Mouse (Mus musculus) CH12.LX (cell line): ENCODE measurements around the gene Adnp. TPM values are rescaled to one million over a fixed set of nuclear protein-coding genes. Genes with fewer than 3 reads are reported as not detected.

Experiments used
- DNase-seq: peaks from one replicate; pipeline ENCODE4 v3.0.0-alpha.2; 2013; ENCODE audit errors: extremely low read depth
- H3K27ac ChIP-seq: 2 replicates; pipeline ENCODE4 v1.5.1; 2012; ENCODE audit warnings: low read depth, mild to moderate bottlenecking, control low read depth, moderate library complexity; ENCODE audit not compliant: insufficient read depth
- H3K27me3 ChIP-seq: replicated peaks from 2 replicates; pipeline ENCODE3; 2012; ENCODE audit warnings: inconsistent platforms
- H3K36me3 ChIP-seq, 2 experiments: replicated peaks in 1 of 2; 2 replicates each; pipeline versions ENCODE3 to v1.6.1; 2012; ENCODE audit warnings: inconsistent platforms in 1 of 2, low read length in 1 of 2, mild to moderate bottlenecking in 1 of 2, mixed read lengths in 1 of 2, moderate library complexity in 1 of 2; ENCODE audit not compliant: control insufficient read depth in 1 of 2, insufficient read depth in 1 of 2
- H3K4me1 ChIP-seq, 2 experiments: 2 replicates each; pipeline ENCODE4 v1.6.1; 2012; ENCODE audit warnings: inconsistent platforms in 1 of 2, moderate library complexity in 1 of 2; ENCODE audit not compliant: insufficient read depth in 2 of 2, control insufficient read depth in 1 of 2
- H3K4me2 ChIP-seq: 2 replicates; pipeline ENCODE4 v1.6.1; 2012; ENCODE audit warnings: low read depth, mild to moderate bottlenecking, control low read depth; ENCODE audit not compliant: poor library complexity, insufficient read depth, severe bottlenecking
- H3K4me3 ChIP-seq, 3 experiments: fragments of 150-350 bp in 1 of 3; sonication (generic) in 1 of 3; replicated peaks in 1 of 3; 2 replicates each; pipeline versions ENCODE3 to v1.5.1; 2011 to 2012; ENCODE audit warnings: low read depth in 2 of 3, low read length in 2 of 3, mild to moderate bottlenecking in 2 of 3, moderate library complexity in 2 of 3, control low read depth in 1 of 3, improper control_type of control experiment in 1 of 3, inconsistent platforms in 1 of 3, mixed read lengths in 1 of 3; ENCODE audit not compliant: poor library complexity in 1 of 3
- H3K79me2 ChIP-seq: replicated peaks from 2 replicates; pipeline ENCODE4 v1.6.1; 2012; ENCODE audit warnings: mild to moderate bottlenecking, moderate library complexity; ENCODE audit not compliant: control insufficient read depth, poor library complexity, insufficient read depth, severe bottlenecking; ENCODE audit errors: extremely low read depth
- H3K9ac ChIP-seq: 2 replicates; pipeline ENCODE4 v1.6.1; 2012; ENCODE audit warnings: low read depth, mild to moderate bottlenecking, control low read depth, moderate library complexity; ENCODE audit not compliant: insufficient read depth
- H3K9me3 ChIP-seq: replicated peaks from 2 replicates; pipeline ENCODE3; 2012; ENCODE audit warnings: low read length, inconsistent platforms, mixed read lengths
- CHD2 ChIP-seq: IDR thresholded peaks from 2 replicates; pipeline ENCODE4 v1.6.1; 2011; ENCODE audit warnings: low read length, improper control_type of control experiment
- E2F4 ChIP-seq: IDR thresholded peaks from 2 replicates; pipeline ENCODE4 v1.6.1; 2011; ENCODE audit warnings: low read depth, low read length, improper control_type of control experiment; ENCODE audit not compliant: insufficient replicate concordance
- ELF1 ChIP-seq: IDR thresholded peaks from 2 replicates; pipeline ENCODE4 v1.6.1; 2014; ENCODE audit warnings: low read depth, mild to moderate bottlenecking, inconsistent platforms, low read length, improper control_type of control experiment
- EP300 ChIP-seq: IDR thresholded peaks from 2 replicates; pipeline ENCODE4 v1.6.1; 2011; ENCODE audit warnings: low read length, improper control_type of control experiment
- IRF4 ChIP-seq: IDR thresholded peaks from 2 replicates; pipeline ENCODE4 v1.6.1; 2014; ENCODE audit warnings: low read depth, mild to moderate bottlenecking, inconsistent platforms, low read length, improper control_type of control experiment
- JUN ChIP-seq: IDR thresholded peaks from 2 replicates; pipeline ENCODE4 v1.6.1; 2011; ENCODE audit warnings: low read depth, mild to moderate bottlenecking, low read length, improper control_type of control experiment, moderate library complexity; ENCODE audit not compliant: insufficient read depth
- KAT2A ChIP-seq: IDR thresholded peaks from 2 replicates; pipeline ENCODE4 v1.6.1; 2012; ENCODE audit warnings: low read length, improper control_type of control experiment, inconsistent platforms; ENCODE audit not compliant: insufficient replicate concordance
- MAFK ChIP-seq: IDR thresholded peaks from 2 replicates; pipeline ENCODE4 v1.6.1; 2011; ENCODE audit warnings: low read length, improper control_type of control experiment; ENCODE audit not compliant: insufficient replicate concordance
- MXI1 ChIP-seq: IDR thresholded peaks from 2 replicates; pipeline ENCODE4 v1.6.1; 2011; ENCODE audit warnings: mild to moderate bottlenecking, low read depth, low read length, improper control_type of control experiment
- MYC ChIP-seq: IDR thresholded peaks from 2 replicates; pipeline ENCODE4 v1.6.1; 2011; ENCODE audit warnings: low read depth, mild to moderate bottlenecking, improper control_type of control experiment, low read length
- NELFE ChIP-seq: IDR thresholded peaks from 2 replicates; pipeline ENCODE4 v1.6.1; 2011; ENCODE audit warnings: low read depth, low read length, improper control_type of control experiment
- PAX5 ChIP-seq: IDR thresholded peaks from 2 replicates; pipeline ENCODE4 v1.6.1; 2012; ENCODE audit warnings: low read length, inconsistent platforms, mixed read lengths
- RAD21 ChIP-seq: IDR thresholded peaks from 2 replicates; pipeline ENCODE4 v1.6.1; 2011; ENCODE audit warnings: low read depth, mild to moderate bottlenecking, low read length, improper control_type of control experiment, moderate library complexity
- SIN3A ChIP-seq: IDR thresholded peaks from 2 replicates; pipeline ENCODE4 v1.6.1; 2012; ENCODE audit warnings: low read length, improper control_type of control experiment, inconsistent platforms
- SMC3 ChIP-seq: IDR thresholded peaks from 2 replicates; pipeline ENCODE4 v1.6.1; 2011; ENCODE audit warnings: low read depth, low read length, improper control_type of control experiment
- TBP ChIP-seq: conservative IDR thresholded peaks from 2 replicates; pipeline ENCODE4 v1.6.1; 2011; ENCODE audit warnings: low read depth, low read length, improper control_type of control experiment
- TCF12 ChIP-seq: IDR thresholded peaks from 2 replicates; pipeline ENCODE4 v1.6.1; 2014; ENCODE audit warnings: low read depth, mild to moderate bottlenecking, inconsistent platforms, low read length, improper control_type of control experiment
- UBTF ChIP-seq: IDR thresholded peaks from 2 replicates; pipeline ENCODE4 v1.6.1; 2012; ENCODE audit warnings: low read depth, mild to moderate bottlenecking, inconsistent platforms, low read length, improper control_type of control experiment, moderate library complexity
- ZC3H11A ChIP-seq: IDR thresholded peaks from 2 replicates; pipeline ENCODE4 v1.6.1; 2012; ENCODE audit warnings: low read depth, mild to moderate bottlenecking, inconsistent platforms, low read length, improper control_type of control experiment
- ZKSCAN1 ChIP-seq: IDR thresholded peaks from 2 replicates; pipeline ENCODE4 v1.6.1; 2012; ENCODE audit warnings: low read depth, inconsistent platforms, low read length, improper control_type of control experiment, borderline replicate concordance
- ZNF384 ChIP-seq: IDR thresholded peaks from 2 replicates; pipeline ENCODE4 v1.6.1; 2012; ENCODE audit warnings: low read depth, low read length, improper control_type of control experiment, inconsistent platforms
- dilution Hi-C: fragments of 300-500 bp; cut with MboI; formaldehyde crosslinking; loops from 2 replicates; pipeline ENCODE4 v1.14.3; 2020; ENCODE audit warnings: low sequenced_read_pairs; ENCODE audit not compliant: extremely low pct_unique_long_range_greater_than_20kb, extremely low pct_ligation_motif_present
- in situ Hi-C: fragments of 300-500 bp; cut with MboI; formaldehyde crosslinking; loops from 3 replicates; pipeline ENCODE4 v1.14.3; 2019; ENCODE audit warnings: low sequenced_read_pairs, low pct_ligation_motif_present, low pct_unique_long_range_greater_than_20kb, mixed read lengths
- polyA plus RNA-seq: library from polyadenylated mRNA; unstranded; fragments of >175 nt; gene quantifications from 2 replicates; pipeline ENCODE4 v1.2.1, GENCODE M21; 2012; ENCODE audit warnings: low read depth; ENCODE audit not compliant: insufficient read length
- total RNA-seq, 2 experiments: library from RNA; depleted of rRNA; stranded (reverse); fragments of 300-350 nt in 1 of 2; fragments of >200 nt in 1 of 2; gene quantifications; 2 replicates each; pipeline ENCODE4 v1.2.3; 2012 to 2014

Adnp gene
- total and polyA plus RNA-seq, 3 experiments: 1.3 to 12.9 (median 3.3) TPM

DNA sequence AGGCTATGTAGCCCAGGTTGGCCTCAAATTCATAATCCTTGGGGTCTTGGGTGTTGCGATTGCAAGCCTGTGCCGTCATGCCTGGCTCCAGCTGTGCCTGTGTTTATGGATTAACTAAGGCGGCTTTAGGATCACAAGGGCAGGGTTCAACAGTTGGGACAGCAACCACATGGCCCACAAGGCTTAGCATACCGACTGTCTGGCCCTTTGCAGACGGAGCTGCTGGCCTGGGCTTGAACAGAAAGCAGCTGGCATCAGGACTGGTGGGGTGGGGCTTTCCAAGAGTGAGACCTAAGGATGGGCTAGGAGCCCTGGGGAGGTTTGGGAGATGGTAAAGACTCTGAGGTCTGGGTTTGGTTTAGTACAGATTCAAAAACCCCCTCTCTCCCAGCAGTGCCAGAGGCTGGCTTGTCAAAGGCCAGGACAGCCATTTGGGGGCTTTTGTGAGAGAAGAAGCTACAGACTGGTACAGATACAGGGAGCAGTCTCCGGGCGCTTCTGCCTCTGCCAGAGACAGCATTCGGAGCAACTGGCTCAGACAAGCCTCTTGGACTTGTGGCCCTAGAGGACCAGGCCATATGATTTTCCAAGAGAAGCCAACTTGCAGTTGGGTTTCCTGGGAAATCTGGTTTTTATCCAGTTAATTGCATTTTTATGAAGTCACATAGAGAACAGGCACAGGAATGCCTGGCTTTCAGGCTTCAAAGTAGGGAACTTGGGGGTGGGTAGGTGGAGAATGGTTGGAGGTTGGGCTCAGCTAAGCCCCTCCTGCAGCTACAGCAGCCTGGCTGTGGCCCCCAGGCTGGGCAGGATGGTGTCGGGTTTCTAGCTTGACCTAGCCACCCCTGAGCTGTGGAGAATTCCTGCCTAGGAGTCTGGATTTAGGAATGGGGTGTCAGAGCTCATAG is 37.8 kb downstream of the Adnp start:
- TF ChIP-seq KAT2A (no peak), E2F4 (no peak), CHD2 (no peak), TBP (no peak), MAFK (no peak), NELFE (no peak), TCF12 (no peak), ELF1 (no peak), UBTF (no peak), SIN3A (no peak), EP300 (no peak), JUN (no peak), MXI1 (no peak), PAX5 (no peak), SMC3 (no peak), ZNF384 (no peak), ZKSCAN1 (no peak), ZC3H11A (no peak)
- TF ChIP-seq, all 38 proteins: peak for 0
- H3K4me2 ChIP-seq: no peak overlapping the region; the same call in 1 of the 2 replicates
- peaks cover 4 to 12% of the 10 kb centered on the region in 2 experiments; a peak in 3 of 4 replicates for H3K4me1 ChIP-seq
- H3K36me3 ChIP-seq: peaks cover 0 to 10% of the 10 kb centered on the region in 2 experiments
- no peak overlapping the region for H3K27ac ChIP-seq
- no peak overlapping the region for H3K9ac ChIP-seq
- no peak for DNase-seq
- no peaks in the 10 kb centered on the region for H3K79me2 ChIP-seq
- no peak overlapping the region for H3K4me3 ChIP-seq
- dilution Hi-C loops: no loop called here
- H3K9me3 ChIP-seq: no peaks in the 10 kb centered on the region
- in situ Hi-C loops: no loop called here
- H3K27me3 ChIP-seq: no peaks in the 10 kb centered on the region

DNA sequence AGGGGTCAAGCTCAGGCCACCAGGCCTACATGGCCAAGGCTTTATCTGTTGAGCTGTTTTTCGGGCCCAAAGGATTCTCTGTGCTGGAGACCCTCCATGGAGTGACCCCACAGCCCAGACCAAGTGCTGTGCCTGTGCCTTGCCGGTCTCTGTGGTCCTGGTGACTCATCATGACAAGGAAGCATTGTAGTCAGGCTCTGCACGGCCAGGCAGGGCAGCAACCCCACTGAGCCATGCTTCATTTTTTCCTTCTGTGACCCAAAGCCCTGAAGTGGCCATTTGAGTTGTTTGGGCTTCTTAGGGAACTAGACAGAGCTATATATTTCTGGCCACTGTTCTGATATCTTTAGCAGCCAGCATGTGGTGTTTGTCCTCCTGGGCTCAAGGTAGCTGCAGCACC is 39.1 kb downstream of the Adnp start:
- Histone ChIP-seq H3K4me2 (no peak overlapping the region), H3K36me3 (peaks cover 0 to 2% of the 10 kb centered on the region in 2 experiments), H3K4me3 (no peak overlapping the region), H3K27me3 (no peaks in the 10 kb centered on the region), H3K79me2 (no peaks in the 10 kb centered on the region), H3K4me1 (peaks cover 4 to 12% of the 10 kb centered on the region in 2 experiments; a peak in 3 of 4 replicates), H3K9me3 (no peaks in the 10 kb centered on the region), H3K27ac (no peak overlapping the region), H3K9ac (no peak overlapping the region)
- dilution Hi-C loops (no loop called here), in situ Hi-C loops (no loop called here)
- no peak for DNase-seq
- TF ChIP-seq MYC (no peak), IRF4 (no peak), RAD21 (no peak)
